Mouse (Mus musculus) left cerebral cortex, adult 2 months (tissue): ENCODE measurements at regions not wholly inside any gene's neighbourhood (a gene's known extent, or its start where the extent isn't known, plus 50 kb on each side); places are given as distances from the start of the nearest gene placed in this dataset.

Source experiments
- DNase-seq, 2 experiments: peaks; one replicate each; pipeline ENCODE4 v3.0.0; 2021 to 2022; ENCODE audit warnings: low spot score in 2 of 2, mixed read lengths in 1 of 2; ENCODE audit errors: extremely low spot score in 1 of 2
- H3K27ac ChIP-seq: fragments of 200-600 bp; 2 replicates; pipeline ENCODE4 v1.8.1; 2022
- H3K4me3 ChIP-seq: fragments of 200-600 bp; 2 replicates; pipeline ENCODE4 v1.8.1; 2022
- CTCF ChIP-seq: fragments of 200-600 bp; IDR thresholded peaks from 2 replicates; pipeline ENCODE4 v1.8.1; 2022; ENCODE audit warnings: antibody characterized with exemption, mild to moderate bottlenecking, moderate library complexity
- intact Hi-C: fragments of 180-260 bp; cut with DNase I; formaldehyde crosslinking; loops from one replicate; pipeline ENCODE4 v1.15.1; 2025

DNA sequence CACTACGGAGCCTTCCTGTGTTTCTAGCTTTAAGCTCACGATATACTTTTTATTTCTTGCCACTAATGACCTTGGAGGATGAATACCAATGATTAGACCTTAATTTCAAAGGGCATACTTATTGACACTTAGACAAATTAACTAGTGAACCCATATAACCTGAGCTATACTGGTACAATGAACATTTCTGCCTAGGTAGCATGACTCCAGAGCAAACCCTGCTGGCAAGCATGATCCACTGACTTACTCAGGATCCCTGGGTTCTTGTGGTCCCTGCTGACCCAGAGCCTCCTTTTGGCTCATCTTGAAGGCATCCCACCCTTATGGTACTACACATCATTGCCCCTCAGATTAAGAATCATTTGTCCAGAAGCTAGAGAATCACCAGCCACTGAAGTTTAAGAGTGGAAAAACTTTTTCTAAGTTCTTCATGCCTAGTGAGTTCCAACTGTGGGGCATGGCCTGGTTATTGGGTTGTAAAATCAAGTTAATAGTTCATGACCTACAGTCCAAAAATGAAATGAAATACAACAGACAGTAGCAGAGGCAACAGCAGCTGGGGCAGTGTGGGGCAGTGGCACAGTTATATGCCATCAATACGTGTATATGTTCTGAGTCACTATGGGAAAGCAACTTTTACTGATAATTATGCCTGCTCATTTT lies 1408.5 kb upstream of the A1bg start:
- intact Hi-C loops: no loop called here

DNA sequence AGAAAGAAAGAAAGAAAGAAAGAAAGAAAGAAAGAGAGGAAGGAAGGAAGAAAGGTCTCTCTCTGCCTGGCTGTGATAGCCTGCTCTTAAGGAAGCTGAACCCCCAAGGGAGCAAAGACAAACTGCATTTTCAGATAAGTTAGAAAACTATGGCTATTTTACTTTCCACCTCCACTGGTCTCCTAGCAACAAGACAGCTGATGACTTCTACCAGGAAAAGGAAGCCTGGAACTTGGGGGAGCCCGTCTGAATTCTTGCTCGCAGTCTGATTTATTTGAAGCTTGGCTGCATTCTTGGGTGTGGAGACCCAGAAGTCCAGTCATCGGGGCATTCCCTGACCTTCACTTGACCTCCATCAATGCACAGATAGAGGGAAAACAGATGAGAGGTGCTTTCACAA lies 1406.1 kb upstream of the A1bg start:
- Histone ChIP-seq H3K4me3 (no peak overlapping the region), H3K27ac (no peak overlapping the region)
- intact Hi-C loops: no loop called here
- peak in 1 of 2 experiments; percentile 12 for DNase-seq
- TF ChIP-seq CTCF: no peak

More for the DNA sequence above, 1408.5 kb upstream of the A1bg start:
- Histone ChIP-seq H3K27ac (no peak overlapping the region), H3K4me3 (no peak overlapping the region)
- no peak for DNase-seq
- TF ChIP-seq CTCF: no peak

DNA sequence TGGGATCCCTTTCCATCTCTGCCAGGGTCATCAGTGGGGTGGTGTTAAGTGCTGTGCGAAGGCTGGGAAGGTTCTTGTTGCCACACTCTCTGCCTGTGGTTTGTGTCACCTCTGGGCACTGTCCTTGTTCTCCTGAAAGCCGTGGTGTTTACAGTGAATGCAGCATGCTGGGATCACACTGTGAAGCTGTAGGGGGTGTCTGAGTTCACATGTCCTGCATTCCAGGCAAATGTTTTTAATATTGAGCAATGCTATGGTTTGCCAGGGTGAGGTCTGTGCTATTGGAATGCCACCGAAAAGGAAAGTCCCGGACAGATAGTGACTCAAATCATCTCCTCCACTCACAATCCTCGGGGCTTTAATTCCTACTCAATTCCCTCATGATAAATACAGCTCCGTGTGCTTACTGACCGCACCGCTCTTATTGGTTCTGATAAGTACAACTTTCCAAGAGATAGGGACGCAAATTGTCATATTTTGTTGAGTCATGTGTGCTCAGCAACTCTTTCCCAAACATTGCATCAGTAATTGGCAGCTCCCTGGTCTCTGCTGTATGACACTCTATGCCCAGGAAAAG lies 1405.6 kb upstream of the A1bg start:
- Histone ChIP-seq H3K27ac (no peak overlapping the region), H3K4me3 (no peak overlapping the region)
- TF ChIP-seq CTCF: no peak
- DNase-seq: no peak
- intact Hi-C loops: no loop called here

DNA sequence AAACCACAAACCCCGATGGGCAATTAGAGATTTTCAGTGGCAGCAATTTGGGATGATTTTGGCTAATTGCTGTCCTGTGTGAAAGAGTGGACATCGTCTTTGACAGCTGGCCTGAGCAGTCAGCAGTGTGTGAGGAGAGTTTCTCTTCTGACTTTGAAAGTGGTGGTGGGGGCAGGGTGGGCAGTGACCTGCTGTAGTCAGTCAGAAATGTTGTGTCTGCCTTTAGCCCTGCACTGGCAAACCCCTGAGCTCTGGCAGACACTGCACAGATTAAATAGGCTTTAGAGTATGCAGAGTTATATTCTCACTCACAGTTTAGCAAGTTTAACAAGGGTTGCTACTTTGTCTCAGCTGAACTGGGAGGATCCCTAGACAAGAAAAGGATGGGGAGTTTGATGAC lies 1404.7 kb upstream of the A1bg start:
- intact Hi-C loops: no loop called here
- no peak for TF ChIP-seq CTCF
- H3K27ac ChIP-seq: no peak overlapping the region
- DNase-seq: no peak
- no peak overlapping the region for H3K4me3 ChIP-seq

DNA sequence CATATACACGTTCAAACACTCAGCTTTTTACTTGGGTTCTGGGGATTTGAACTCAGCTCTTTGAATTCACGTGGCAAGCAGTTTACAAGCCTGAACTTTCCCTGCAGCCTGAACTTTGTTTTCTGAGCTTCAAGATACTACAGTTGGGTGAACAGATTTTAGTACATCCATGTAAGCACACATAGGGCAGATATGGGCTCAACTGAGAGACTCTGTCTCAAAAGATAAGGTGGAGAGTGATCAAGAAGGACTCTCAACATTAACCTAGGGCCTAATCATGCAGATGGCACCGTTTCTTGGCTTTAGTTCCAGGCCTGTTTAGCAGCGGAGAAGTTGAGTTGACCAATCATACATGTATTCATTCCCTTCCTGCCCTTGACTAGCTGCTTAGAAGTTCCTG lies 1403.7 kb upstream of the A1bg start:
- intact Hi-C loops: no loop called here
- H3K4me3 ChIP-seq: no peak overlapping the region
- TF ChIP-seq CTCF: no peak
- H3K27ac ChIP-seq: no peak overlapping the region
- DNase-seq: no peak

DNA sequence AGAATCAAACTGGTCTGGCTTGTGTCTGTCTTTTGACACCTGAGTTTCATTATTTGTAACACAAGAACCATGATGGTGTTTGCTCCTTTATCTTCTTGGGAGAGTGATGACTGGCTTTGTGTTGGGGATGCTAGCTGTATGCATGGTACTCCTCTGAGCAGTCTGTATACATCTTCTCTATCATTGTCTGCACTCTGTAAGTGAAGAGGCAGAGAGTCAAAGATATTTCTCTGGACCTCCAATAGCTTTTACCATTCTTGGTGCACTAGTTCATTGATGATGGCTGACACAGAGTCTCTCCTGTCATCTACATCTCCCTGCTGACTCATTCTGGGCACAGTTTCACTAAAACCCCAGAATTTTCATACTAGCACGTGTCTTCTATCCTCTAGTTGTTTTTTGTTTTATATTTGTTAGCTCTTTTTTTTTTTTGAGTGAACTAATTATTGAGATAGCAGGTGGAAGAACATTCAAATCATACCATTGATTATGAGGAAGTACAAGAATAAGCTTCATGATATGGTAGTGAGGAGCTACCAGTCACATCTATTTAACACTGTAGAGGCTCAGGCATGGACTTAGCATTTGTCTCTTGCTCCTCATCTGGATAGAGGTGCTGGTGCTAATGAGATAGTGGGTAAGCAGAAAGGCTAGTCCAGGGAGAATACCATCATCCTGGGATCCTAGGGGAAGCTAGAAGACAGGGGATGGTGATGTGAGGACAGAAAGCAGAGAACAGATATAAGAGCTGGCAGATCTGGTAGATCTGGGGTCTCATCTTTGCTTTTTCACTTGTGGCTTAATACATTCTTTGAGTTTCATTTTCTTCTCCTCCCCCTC lies 1402.9 kb upstream of the A1bg start:
- Histone ChIP-seq H3K4me3 (no peak overlapping the region), H3K27ac (no peak overlapping the region)
- TF ChIP-seq CTCF: no peak
- intact Hi-C loops: no loop called here
- DNase-seq: no peak

DNA sequence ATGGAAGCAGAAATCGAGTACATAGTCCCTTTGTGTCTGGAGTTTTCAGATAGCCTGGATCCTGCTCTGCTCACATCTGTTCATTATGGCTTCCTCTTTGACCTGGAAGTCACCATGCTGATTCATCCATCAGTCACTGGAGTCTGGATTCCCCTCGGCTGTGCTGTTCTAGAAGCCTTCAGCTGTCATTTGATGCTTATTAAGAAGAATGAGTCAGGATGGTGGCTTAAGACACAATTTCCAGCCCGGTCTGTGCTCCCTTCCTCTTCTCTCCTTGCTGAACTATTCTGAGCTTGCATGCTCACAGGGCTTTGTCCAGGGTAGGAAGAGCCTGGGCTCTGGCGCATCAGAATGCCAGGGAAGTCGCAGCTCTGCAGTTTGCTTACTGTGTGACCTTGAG lies 1398.2 kb upstream of the A1bg start:
- intact Hi-C loops: no loop called here
- no peak for DNase-seq
- TF ChIP-seq CTCF: no peak
- Histone ChIP-seq H3K27ac (no peak overlapping the region), H3K4me3 (no peak overlapping the region)

DNA sequence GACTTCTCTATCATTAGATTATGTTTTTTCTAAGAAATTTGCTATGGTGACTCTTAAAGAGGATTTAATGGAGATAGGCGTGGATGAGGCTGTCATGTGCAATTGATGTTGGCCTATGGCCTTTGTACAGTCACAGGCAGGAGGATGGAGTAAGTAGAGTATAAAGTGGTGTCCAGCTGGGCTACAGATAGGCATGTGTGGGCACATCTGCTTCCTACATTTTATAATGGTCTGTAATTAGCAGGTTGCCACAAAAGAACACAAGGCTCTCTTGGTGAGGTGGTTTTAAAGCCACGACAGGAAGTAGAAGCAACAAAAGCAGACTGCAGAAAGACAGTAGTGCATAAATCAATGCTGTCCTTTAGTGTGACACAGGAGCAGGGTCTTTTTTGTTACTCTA lies 1391.6 kb upstream of the A1bg start:
- no peak overlapping the region for H3K27ac ChIP-seq
- DNase-seq: no peak
- no peak overlapping the region for H3K4me3 ChIP-seq
- TF ChIP-seq CTCF: no peak
- intact Hi-C loops: no loop called here

DNA sequence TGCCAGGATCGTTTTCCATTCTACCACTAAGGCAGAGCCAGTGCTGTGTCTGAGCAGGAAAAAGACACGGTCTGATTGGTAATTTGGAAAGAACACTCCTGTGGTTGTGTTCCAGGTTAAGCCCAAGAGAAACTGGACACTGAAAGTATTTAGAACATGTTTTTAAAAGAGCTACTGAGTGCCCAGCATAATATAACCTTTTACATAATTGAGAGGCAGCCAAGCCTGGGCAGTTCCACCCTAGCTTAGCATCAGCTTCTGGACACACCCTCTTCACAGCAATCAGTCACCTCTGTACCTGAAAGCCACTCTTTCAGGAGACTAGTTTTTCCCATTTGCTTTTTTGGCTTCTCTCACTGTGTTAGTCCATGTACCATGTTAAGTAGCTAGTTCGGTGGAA lies 1379.4 kb upstream of the A1bg start:
- H3K27ac ChIP-seq: no peak overlapping the region
- no peak overlapping the region for H3K4me3 ChIP-seq
- intact Hi-C loops: no loop called here
- no peak for DNase-seq
- TF ChIP-seq CTCF: no peak

DNA sequence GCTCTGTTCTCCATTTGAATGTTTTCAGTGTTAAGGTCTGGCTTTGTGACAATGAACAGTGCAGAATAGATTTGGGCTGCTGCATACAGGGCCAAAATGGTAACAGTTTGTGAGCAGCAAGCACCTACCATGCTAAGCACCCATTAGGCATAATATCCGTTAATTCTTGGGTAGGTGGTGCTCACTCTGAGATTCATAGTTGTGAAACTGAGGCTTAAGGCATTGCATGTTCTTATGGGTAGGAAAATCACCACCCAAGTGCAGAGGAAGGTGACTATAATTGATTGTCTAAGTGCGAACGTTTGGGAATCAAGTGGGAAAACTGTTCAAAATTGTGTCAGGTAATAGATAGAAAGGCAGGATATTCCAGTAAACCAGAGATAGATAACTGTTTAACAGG lies 1378.8 kb upstream of the A1bg start:
- DNase-seq: no peak
- no peak for TF ChIP-seq CTCF
- intact Hi-C loops: no loop called here
- no peak overlapping the region for H3K4me3 ChIP-seq
- H3K27ac ChIP-seq: no peak overlapping the region

DNA sequence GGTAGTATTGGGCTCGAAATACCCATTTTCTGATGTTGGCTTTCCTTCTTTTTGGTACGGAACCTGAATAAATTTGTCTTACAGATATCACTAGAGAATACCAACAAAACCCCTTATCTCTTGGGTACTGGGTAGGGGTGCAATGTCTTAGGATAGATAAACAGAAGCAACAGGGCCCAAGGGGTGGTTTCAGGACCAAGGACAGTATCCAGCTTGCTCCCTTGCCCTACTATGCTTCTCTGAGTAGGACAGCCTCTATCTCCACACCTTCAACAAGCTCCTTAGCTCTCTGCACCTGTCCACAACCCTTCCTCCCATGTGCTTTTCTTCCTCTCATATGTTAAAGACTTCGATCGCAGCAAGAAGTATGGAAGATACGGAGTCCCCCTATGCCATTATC lies 1374.3 kb upstream of the A1bg start:
- TF ChIP-seq CTCF: no peak
- intact Hi-C loops: no loop called here
- Histone ChIP-seq H3K27ac (no peak overlapping the region), H3K4me3 (no peak overlapping the region)
- no peak for DNase-seq

DNA sequence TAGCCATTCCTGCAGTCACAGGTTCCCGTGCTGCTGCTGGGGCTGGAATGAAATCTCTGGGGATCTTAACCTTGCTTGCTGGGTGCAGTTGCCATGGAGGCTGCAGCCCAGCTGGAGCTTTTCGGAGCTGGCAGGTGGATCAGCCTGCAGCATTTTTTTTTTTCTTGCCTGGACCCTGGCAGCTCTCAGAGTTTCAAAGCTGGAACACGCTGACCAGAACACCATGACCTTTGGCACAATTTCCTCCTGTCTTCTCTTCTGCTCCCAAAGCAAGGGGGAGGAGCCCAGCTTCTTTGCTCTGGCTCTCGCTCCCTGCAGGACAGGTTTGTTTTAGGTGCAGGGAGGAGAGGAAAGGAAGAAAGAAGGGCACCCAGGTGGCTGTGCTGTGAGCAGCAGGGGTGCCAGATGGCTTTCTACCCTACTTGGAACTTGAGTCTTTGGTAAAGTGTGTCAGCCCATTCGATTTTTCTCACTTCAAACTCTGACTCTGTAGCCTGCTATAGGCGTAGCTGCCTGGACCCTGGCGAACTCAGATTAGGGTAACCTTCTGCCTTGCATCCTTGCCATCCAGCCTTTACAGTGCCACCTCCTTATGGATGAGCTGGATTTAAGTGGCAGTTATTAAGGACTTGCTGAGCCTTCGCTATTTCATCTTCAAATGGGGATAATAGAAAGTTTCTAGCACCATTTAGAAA lies 1372.6 kb upstream of the A1bg start:
- intact Hi-C loops: no loop called here
- Histone ChIP-seq H3K4me3 (no peak overlapping the region), H3K27ac (no peak overlapping the region; the same call in 1 of the 2 replicates)
- peak; percentile 24 to 32 for DNase-seq
- TF ChIP-seq CTCF: no peak
